Mouse (Mus musculus): ENCODE measurements around the gene Zswim4.

DNA sequence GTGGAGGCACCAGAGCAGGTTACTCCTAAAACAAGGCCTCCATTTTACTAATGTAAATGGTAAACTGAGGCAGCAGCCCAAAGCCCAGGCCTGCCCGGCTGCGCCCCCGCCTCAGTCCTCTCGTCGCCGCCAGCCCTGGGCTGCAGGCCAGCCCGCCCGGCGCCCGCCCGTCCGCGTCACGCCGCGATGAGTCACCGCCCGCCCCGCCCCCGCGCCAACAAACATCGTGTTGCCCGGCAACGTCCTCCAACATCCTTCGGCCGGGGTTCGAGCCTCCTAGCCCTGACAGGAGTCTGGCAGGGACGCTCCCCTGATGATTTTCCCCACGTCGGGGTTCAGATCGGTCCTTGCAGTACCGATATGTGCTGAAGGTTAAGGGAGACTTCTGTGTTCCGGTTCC, 44.3 kb downstream of the Zswim4 start:
- TF ChIP-seq GATA1 (IDR thresholded peaks at IDR 0.05; ENCODE audit: low read length) (no peak), TAL1 (IDR thresholded peaks at IDR 0.05; ENCODE audit: low read length) (no peak)

All from erythroblast, embryonic 14.5 days (primary cell).